19 mouse cellular contexts compared by ENCODE assay signal in genomic region chr12:12783699-12784605, GRCm38 (mm10).
DNase-seq lines count a peak whose midpoint lies in the region; ATAC-seq lines count a peak whose summit lies in the region.
"Had no signal": no experiment of that assay in that cellular context is flagged by ENCODE, and none has a peak within 500 bp of the region (broad histone marks: within the 10 kb centered on the region; RNA-seq: fewer than 3 reads in every experiment).

No protein-coding gene starts in this region.

- no peaks in the 10 kb centered on the region for H3K36me3 ChIP-seq in forebrain, embryonic 11.5 days (ENCODE audit: control insufficient read depth, insufficient read depth, low read length)
- no peaks in the 10 kb centered on the region for H3K36me3 ChIP-seq in midbrain, embryonic 16.5 days (ENCODE audit: control insufficient read depth, insufficient read depth, low read length)
- no peaks in the 10 kb centered on the region for H3K36me3 ChIP-seq in neural tube, embryonic 15.5 days
- H3K36me3 ChIP-seq: liver, embryonic 15.5 days; stomach, embryonic 15.5 days had no signal

- H3K4me2 ChIP-seq in forebrain, embryonic 11.5 days (ENCODE audit: low read depth, low read length, severe bottlenecking), result no peak overlapping the region
- no peak overlapping the region for H3K4me2 ChIP-seq in midbrain, embryonic 16.5 days (ENCODE audit: low read length)
- H3K4me2 ChIP-seq in neural tube, embryonic 15.5 days, result no peak overlapping the region
- H3K4me2 ChIP-seq: heart, embryonic 11.5 days; liver, embryonic 15.5 days; stomach, embryonic 15.5 days had no signal

- 0 out of 2 replicates have a peak overlapping the region, but pooled peaks have one; percentile 2 for H3K9ac ChIP-seq in forebrain, embryonic 11.5 days (ENCODE audit: low read length)
- no peak overlapping the region for H3K9ac ChIP-seq in midbrain, embryonic 16.5 days (ENCODE audit: low read depth, low read length)
- no peak overlapping the region for H3K9ac ChIP-seq in neural tube, embryonic 15.5 days (replicated peaks)
- H3K9ac ChIP-seq: liver, embryonic 15.5 days; stomach, embryonic 15.5 days had no signal

- ATAC-seq in forebrain, embryonic 11.5 days (replicated peaks; ENCODE audit: low FRiP score), result peak; percentile 44
- ATAC-seq in midbrain, embryonic 16.5 days, result 0 out of 2 replicates have a peak, but pooled peaks have one; percentile 34
- no peak for ATAC-seq in neural tube, embryonic 15.5 days (ENCODE audit: low FRiP score)
- ATAC-seq: CD4-positive, CD25-positive, alpha-beta regulatory T cell, adult 4 months; intestine, embryonic 16.5 days had no signal

- H3K27ac ChIP-seq in forebrain, embryonic 11.5 days (ENCODE audit: low read depth, low read length), result peak overlapping the region; percentile 50; the same call in 1 of the 2 replicates
- peak overlapping the region; percentile 30 for H3K27ac ChIP-seq in midbrain, embryonic 16.5 days (ENCODE audit: low read length)
- H3K27ac ChIP-seq in neural tube, embryonic 15.5 days (replicated peaks), result no peak overlapping the region
- H3K27ac ChIP-seq: liver, embryonic 15.5 days; stomach, embryonic 15.5 days had no signal

- H3K4me3 ChIP-seq in forebrain, embryonic 11.5 days (ENCODE audit: low read depth, low read length), result no peak overlapping the region
- H3K4me3 ChIP-seq in midbrain, embryonic 16.5 days (ENCODE audit: low read depth, low read length), result no peak overlapping the region
- H3K4me3 ChIP-seq in neural tube, embryonic 15.5 days (replicated peaks), result no peak overlapping the region
- H3K4me3 ChIP-seq: liver, embryonic 15.5 days; stomach, embryonic 15.5 days had no signal

- H3K9me3 ChIP-seq in forebrain, embryonic 11.5 days (ENCODE audit: control insufficient read depth, low read length), result no peaks in the 10 kb centered on the region
- H3K9me3 ChIP-seq in midbrain, embryonic 16.5 days (replicated peaks; ENCODE audit: control insufficient read depth, low read length, poor library complexity, severe bottlenecking), result no peaks in the 10 kb centered on the region
- H3K9me3 ChIP-seq in neural tube, embryonic 15.5 days (replicated peaks), result no peaks in the 10 kb centered on the region
- H3K9me3 ChIP-seq: liver, embryonic 15.5 days; stomach, embryonic 15.5 days had no signal

- H3K27me3 ChIP-seq in forebrain, embryonic 11.5 days (ENCODE audit: control insufficient read depth, insufficient read depth, low read length), result no peaks in the 10 kb centered on the region
- H3K27me3 ChIP-seq in midbrain, embryonic 16.5 days (ENCODE audit: control insufficient read depth, insufficient read depth, low read depth, low read length), result no peaks in the 10 kb centered on the region; the same call in 1 of the 2 replicates
- H3K27me3 ChIP-seq in neural tube, embryonic 15.5 days (replicated peaks), result 0 out of 2 replicates have a peak, but pooled peaks cover 4% of the 10 kb centered on the region
- H3K27me3 ChIP-seq: stomach, embryonic 15.5 days had no signal

- peak; percentile 21 for DNase-seq in layer of hippocampus, adult 9-10 months (ENCODE audit: low spot score)
- no peak for DNase-seq in layer of hippocampus, adult 11-12 months (ENCODE audit: low spot score)
- DNase-seq in ZHBTc4 (ENCODE audit: low read depth, low spot score), result peak; percentile 73
- peak; percentile 74 for DNase-seq in forebrain, embryonic 11.5 days (ENCODE audit: low spot score)
- DNase-seq in lung, adult 18-20 months, result no peak
- DNase-seq: adrenal gland, postnatal 14 days; cerebellum, adult 11-12 months; gastrocnemius, postnatal 10 days; heart, postnatal 4 days; lung, postnatal 4 days; right cerebral cortex, postnatal 4 days; thymus, postnatal 36 days had no signal

- 4% methylated on average over 11 of the region's 11 CpGs for WGBS in forebrain, embryonic 11.5 days
- whole genome bisulfite sequencing in midbrain, embryonic 16.5 days, result 9% methylated on average over 11 of the region's 11 CpGs
- 22% methylated on average over 11 of the region's 11 CpGs for WGBS in neural tube, embryonic 15.5 days

- peaks cover 19% of the 10 kb centered on the region; the same call in 1 of the 2 replicates for H3K4me1 ChIP-seq in forebrain, embryonic 11.5 days (replicated peaks; ENCODE audit: control insufficient read depth, insufficient read depth, low read length)
- peaks cover 20% of the 10 kb centered on the region for H3K4me1 ChIP-seq in midbrain, embryonic 16.5 days (ENCODE audit: control insufficient read depth, insufficient read depth, low read length)
- H3K4me1 ChIP-seq in neural tube, embryonic 15.5 days, result peaks cover 16% of the 10 kb centered on the region
- H3K4me1 ChIP-seq: liver, embryonic 15.5 days had no signal

Comparison
In these comparisons a context has a peak if more than half of its experiments do, and no peak if none do; other contexts are left out.
1. DNase-seq: peak in layer of hippocampus, adult 9-10 months (single experiment), ZHBTc4 (single experiment) and forebrain, embryonic 11.5 days (single experiment); none in layer of hippocampus, adult 11-12 months (single experiment) and lung, adult 18-20 months (0 of 2).